Mouse (Mus musculus) lung, adult 2 months (tissue): Measurements from ENCODE around the gene Olfr693.

Experiments used
- CTCF ChIP-seq: fragments of 200-500 bp; IDR thresholded peaks from 2 replicates; pipeline ENCODE4 v1.5.1; 2011; ENCODE audit warnings: mild to moderate bottlenecking, low read length, control low read depth; ENCODE audit not compliant: insufficient read depth
- POLR2A ChIP-seq: fragments of 200-500 bp; IDR thresholded peaks from 2 replicates; pipeline ENCODE4 v1.6.1; 2011; ENCODE audit warnings: low read depth, mild to moderate bottlenecking, control low read depth, low read length, borderline replicate concordance; ENCODE audit errors: extremely low read depth

DNA sequence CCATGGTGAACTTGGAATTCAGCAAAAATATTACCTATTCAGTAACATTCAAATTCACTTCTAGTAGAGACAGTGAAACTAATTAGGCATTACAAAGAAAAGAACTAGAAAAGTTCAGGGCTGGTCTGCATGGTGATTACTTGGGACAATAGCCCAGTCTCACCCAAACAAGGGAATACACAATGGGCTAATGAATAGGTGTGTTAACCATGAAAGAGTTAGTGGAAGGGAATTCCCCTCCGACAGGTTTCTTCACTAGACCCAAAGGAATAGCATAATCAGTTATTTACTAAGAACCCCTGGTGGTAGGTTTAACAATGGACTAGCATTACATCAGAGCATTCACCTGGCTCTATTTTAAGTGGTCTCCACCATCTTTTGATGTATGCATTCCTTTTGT, 35.1 kb downstream of the Olfr693 start:
- TF ChIP-seq CTCF (no peak), POLR2A (no peak)
